Mouse (Mus musculus) megakaryocyte progenitor cell, adult 5-6 weeks (primary cell): ENCODE data around the gene Lancl1. TPM values are rescaled to one million over a fixed set of nuclear protein-coding genes. Genes with fewer than 3 reads are reported as not detected.

Experiments used
- ATAC-seq: replicated peaks from 2 replicates; pipeline ENCODE4 v1.8.0; 2016; ENCODE audit warnings: mild to moderate bottlenecking, moderate TSS enrichment, inconsistent platforms; ENCODE audit not compliant: poor library complexity
- total RNA-seq, 2 experiments: library from RNA; stranded (forward) in 1 of 2; stranded (reverse) in 1 of 2; fragments of 157-497, 149-512 nt in 1 of 2; fragments of 200-1000 nt in 1 of 2; gene quantifications; 2 replicates each; pipeline versions ENCODE4 v1.2.3 to v1.2.4; 2015 to 2017

The Lancl1 gene
- total RNA-seq, 2 experiments from 2014 or later = 38.9 to 49.9 TPM

GRCm38 (mm10) chr1:67017101-67017870 is 21.4 kb downstream of the Lancl1 start:
- peak; percentile 58 for ATAC-seq

DNA sequence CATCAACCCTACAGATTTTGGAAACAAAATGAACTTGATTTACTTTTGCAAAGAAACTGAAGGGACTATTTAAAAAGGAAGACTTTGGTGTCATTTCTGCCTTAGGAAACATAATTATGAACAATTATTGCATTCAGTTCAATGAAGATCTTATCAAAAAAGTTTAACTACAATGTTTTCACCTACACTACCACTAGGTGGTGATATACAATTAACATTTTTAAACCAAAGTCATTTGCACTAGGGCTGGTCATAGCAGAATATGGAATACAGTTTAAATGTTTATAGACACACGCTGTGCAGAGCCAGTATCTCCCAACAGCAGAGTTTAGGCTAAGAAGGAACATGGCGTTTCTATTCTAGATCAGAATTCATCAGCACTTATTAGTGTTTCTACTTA is 24.5 kb downstream of the Lancl1 start:
- ATAC-seq = peak; percentile 72

GRCm38 (mm10) chr1:67010520-67010919 is 28.2 kb downstream of the Lancl1 start:
- no peak for ATAC-seq

- ATAC-seq = peak; percentile 79
Measured at GRCm38 (mm10) chr1:67003699-67004098, 35.0 kb downstream of the Lancl1 start.

GRCm38 (mm10) chr1:67002226-67002625 is 36.4 kb downstream of the Lancl1 start:
- ATAC-seq = no peak

DNA sequence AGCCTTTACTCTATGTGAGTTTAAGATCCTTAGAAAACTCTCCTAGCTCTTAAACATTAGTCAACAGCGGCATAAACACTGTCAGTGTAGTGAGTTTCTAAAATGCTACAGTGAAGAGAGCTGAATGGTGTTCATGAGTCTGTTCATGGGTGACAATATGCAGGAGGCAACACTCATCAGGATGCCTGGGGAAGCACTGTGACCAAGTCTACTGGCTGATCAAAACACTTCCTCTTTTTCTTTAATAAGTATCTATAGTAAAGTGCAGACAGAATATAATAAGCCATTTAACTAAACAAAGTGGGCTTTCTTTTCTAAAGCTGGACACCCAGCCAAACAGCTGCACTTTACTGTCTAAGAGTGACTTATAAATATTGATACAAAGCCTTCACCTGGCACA is 37.3 kb downstream of the Lancl1 start:
- ATAC-seq = 0 out of 2 replicates have a peak, but pooled peaks have one; percentile 37

GRCm38 (mm10) chr1:67000484-67000883 is 38.2 kb downstream of the Lancl1 start:
- ATAC-seq = no peak

DNA sequence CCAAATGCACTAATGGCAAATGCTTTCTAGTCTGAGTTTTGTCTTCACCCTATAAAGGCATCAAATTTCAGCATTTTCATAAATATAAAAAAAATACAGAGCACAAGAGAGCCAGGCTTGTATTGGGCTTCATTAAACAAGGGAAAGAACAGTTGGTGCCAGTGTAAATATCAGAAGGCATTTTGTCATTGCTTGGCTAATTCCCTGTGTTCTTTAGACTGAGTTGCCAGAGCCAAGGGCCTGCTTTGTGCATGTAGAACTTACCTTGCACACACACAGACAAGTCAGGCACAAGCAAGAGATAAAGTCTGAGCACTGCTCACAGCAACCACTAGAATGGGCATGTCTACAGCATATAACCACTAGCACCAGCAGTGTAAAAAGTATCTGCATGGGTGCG is 40.1 kb downstream of the Lancl1 start:
- ATAC-seq = no peak

DNA sequence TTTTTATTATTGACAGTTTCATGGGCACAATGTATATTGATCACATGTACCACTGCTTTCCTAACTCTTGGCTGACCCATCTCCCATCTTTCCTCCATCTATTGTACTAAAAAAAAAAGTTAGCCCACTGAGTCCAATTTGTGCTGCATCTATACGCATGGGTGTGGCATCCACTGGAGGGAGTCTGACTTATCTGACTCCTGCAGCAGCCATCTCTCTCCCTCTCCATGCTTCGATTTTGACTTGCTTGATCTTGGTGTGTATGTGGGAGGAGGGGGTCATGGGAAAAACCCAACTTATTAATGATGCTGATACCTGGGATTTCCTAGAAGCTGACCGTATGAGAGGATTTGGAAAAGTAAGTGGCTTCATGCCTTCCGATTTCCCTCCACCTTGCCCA is 40.5 kb downstream of the Lancl1 start:
- peak; percentile 48; the same call in 1 of the 2 replicates for ATAC-seq

GRCm38 (mm10) chr1:66996819-66997218 is 41.9 kb downstream of the Lancl1 start:
- no peak for ATAC-seq

DNA sequence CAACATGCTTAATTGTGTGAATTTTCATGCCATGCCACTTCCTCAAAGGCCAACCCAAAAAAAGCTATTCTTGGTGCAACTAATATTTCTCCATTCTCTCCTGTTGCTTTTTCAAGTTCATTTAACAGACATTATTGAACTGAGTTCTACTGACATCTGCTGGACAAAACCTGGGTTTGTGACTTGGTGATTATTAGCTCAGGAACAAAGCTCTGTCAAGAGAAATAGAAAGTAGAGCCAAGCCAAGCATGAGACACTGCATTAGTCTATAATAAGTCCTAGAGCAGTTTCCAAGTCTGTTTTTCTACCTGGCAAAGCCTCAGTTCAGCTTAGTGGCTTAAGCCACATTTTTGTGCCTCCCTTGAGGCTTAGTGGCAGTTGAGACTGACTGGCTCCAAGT is 45.9 kb downstream of the Lancl1 start:
- ATAC-seq = peak; percentile 76

GRCm38 (mm10) chr1:66987558-66988190 is 51.0 kb downstream of the Lancl1 start:
- ATAC-seq = peak; percentile 85

GRCm38 (mm10) chr1:66985906-66986305 is 52.8 kb downstream of the Lancl1 start:
- ATAC-seq = no peak

GRCm38 (mm10) chr1:66985129-66985698 is 53.5 kb downstream of the Lancl1 start:
- ATAC-seq = no peak

- no peak for ATAC-seq
Measured at GRCm38 (mm10) chr1:66980129-66980528, 58.5 kb downstream of the Lancl1 start.

- ATAC-seq = no peak
Measured at GRCm38 (mm10) chr1:66975456-66975855, 63.2 kb downstream of the Lancl1 start.

- ATAC-seq = no peak
Measured at GRCm38 (mm10) chr1:66964857-66965256, 73.8 kb downstream of the Lancl1 start.

GRCm38 (mm10) chr1:66960536-66961243 is 78.0 kb downstream of the Lancl1 start:
- no peak for ATAC-seq

GRCm38 (mm10) chr1:66957361-66957760 is 81.3 kb downstream of the Lancl1 start:
- no peak for ATAC-seq

- ATAC-seq = no peak
Measured at GRCm38 (mm10) chr1:66951086-66951485, 87.6 kb downstream of the Lancl1 start.
